Mouse (Mus musculus) CH12F3 (cell line): ENCODE measurements around the gene Eri3.

Experiments
- in situ Hi-C: fragments of 300-500 bp; cut with MboI; formaldehyde crosslinking; loops from 2 replicates; pipeline ENCODE4 v1.14.3; 2020; ENCODE audit warnings: low sequenced_read_pairs

The Eri3 gene

DNA sequence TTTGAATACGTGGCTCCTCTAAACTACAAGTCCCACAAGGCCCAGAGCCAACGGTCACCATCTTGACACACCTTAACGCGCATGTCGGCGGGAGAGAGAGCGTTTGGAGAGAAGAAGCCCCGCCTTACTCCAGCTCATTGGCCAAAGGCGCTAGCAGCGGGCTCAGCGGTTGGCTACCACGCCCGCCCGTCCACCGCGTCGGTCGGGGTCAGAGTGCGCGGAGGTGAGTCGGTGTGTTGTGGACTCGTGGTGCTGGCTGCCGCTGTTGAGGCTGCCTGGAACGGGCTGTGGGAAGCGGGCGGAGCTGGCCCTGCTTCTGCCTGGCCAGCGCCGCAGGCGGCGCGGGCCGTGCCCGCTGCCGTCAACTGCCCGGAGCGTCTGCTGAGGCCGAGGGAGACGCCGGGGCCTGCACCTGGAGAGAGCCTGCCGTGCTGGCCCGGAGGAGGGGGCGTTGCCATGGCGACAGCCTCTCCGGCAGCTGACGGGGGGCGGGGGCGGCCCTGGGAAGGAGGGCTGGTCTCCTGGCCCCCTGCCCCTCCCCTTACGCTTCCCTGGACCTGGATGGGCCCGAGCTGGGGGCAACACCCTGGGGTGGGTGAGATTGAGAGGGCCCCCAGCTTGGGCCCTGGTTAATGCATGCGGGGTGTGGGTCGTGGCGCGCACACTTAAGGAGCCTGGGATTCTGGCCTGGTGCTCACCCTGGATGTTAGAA is at the start of gene Eri3:
TSS of gene Eri3 (plus strand) at position 226 of the 712 bp plus-strand sequence.
- in situ Hi-C loops: no loop called here

DNA sequence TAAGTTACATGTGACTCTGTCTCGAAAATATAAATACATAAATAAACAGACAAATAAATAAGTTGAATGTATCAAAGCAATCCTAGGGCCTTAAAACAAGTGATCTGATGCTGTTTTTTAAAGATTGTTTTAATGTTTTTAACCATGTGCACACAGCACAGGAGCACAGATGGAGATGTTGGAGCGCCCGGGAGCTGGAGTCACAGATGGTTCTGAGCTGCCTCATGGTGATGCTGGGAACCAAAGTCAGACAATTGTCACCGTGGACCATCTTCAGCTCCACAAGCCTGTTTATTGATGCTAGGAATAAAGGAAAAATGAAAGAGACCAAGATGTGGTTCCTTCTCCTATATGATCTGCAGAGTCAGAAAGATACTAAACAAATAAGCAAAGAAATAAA is 31.9 kb upstream of the Eri3 start:
- in situ Hi-C loops: loop anchor here (25.0 kb wide), 1 partner anchor 106 kb away; no protein-coding TSS in a partner anchor

DNA sequence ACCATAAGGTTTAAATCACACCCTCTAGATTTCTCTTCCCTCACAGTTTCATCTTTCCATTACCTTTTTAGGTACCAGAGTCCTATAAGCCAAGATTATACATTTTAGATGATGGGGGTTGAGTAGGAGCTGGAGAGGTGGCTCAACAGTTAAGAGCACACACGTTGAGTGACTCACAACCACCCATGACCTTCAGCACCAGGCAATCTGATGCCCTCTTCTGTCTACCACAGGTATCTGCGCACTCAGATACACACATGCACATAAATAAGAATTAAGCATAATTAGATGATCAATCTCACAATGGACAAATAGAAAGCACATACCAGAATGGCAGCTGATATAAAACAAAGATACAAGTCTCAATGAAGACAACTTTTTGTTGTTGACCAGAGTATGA is 28.8 kb upstream of the Eri3 start:
- in situ Hi-C loops: loop anchor here (10.0 to 25.0 kb wide), 2 partner anchors 109 to 187 kb away; no protein-coding TSS in a partner anchor

DNA sequence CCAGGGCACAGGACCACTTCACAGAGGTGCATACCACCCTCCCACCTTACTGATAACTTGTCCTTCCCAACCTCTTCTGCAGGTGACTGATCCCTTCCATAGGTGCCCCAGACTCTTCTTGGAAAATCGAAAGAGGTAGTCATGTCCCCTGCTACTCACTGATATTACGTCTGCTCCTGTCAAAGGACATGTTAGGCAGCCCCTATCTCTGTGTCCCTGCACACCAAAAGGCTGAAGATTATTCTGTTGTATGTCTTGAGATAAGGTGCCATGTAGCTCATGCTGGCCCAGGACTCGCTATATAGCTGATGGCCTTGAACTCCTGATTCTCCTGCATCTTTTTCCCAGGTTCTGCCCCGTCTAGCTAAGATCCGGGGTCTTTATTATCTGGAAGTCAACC is 24.2 kb upstream of the Eri3 start:
- in situ Hi-C loops: loop anchor here (10.0 kb wide), 1 partner anchor 191 kb away; no protein-coding TSS in a partner anchor

DNA sequence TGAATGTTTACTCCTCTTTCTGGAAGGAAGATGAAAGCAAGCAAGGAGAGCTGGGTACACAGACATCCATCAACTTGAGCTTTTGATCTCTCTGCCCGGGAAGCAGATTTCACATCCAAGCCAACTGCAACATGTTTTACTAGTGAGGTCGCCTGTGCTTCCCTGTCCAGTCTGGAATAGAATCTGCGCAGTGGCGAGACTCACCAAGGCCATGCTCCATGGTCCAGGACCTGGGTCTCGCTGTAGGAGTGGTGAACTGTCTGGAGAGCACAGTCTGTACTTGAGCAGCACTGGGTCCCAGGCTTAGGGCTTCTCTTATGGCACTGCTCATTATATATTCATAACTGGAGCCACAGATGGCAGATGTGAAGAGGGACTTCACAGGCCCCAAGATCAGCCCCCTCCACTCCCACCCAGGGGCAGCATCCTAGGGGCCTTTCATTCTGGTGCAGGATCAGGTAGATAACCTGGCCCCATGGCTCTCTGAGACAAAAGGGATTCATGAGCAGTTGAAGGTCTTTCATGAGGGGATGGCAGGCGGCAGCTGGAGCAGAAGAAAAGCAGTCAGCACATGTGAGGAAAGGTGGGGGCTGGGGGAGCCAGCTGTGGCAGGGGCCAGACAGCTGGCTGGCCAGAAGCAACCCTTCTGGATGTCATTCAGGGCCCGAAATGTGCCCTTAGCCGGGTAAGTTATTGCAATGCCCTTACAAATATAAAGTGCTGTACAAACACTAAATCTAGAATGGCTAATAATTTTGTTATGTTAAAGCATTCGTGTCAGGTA is 22.9 kb upstream of the Eri3 start:
- in situ Hi-C loops: loop anchor here (10.0 kb wide), 1 partner anchor 193 kb away; no protein-coding TSS in a partner anchor

DNA sequence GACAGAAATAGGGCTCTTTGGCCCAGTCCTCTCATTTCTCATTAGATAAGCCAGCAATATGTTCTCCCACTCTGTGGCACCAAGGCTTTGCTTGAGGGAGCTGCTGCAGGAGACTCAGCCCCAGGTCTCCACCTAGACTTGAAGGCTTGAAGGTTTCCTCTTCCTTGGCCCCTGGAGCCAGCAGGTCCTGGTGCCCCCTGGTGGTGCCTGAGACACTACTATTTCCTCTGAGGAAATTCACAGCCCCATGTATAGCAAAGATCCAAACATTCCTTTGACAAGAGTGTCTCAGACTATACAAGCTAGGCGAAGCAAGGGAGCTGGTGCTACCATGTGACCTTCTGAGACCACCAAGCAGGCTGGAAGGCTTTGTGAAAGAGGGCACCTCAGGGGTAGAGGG is 22.2 kb upstream of the Eri3 start:
- in situ Hi-C loops: loop anchor here (10.0 kb wide), 1 partner anchor 193 kb away; no protein-coding TSS in a partner anchor

DNA sequence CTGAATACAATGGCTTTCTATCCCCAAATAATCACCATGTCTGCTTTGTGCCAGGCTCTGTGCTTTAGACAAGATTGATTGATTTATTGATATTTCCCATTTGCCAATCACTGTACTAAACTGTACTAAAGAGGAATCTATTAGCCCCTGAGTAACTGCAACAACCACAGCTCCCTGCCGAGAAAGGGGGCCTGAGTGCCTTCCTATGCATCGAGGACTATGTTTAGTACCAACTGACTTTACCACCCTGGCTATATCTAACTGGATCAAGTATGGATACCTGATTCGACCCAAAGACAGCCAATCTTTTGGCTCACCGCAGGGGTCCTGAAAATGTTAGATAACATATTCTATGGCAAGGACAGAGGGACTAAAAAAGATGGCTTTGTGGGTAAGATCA is 20.3 kb upstream of the Eri3 start:
- in situ Hi-C loops: loop anchor here (10.0 kb wide), 1 partner anchor 195 kb away; no protein-coding TSS in a partner anchor

DNA sequence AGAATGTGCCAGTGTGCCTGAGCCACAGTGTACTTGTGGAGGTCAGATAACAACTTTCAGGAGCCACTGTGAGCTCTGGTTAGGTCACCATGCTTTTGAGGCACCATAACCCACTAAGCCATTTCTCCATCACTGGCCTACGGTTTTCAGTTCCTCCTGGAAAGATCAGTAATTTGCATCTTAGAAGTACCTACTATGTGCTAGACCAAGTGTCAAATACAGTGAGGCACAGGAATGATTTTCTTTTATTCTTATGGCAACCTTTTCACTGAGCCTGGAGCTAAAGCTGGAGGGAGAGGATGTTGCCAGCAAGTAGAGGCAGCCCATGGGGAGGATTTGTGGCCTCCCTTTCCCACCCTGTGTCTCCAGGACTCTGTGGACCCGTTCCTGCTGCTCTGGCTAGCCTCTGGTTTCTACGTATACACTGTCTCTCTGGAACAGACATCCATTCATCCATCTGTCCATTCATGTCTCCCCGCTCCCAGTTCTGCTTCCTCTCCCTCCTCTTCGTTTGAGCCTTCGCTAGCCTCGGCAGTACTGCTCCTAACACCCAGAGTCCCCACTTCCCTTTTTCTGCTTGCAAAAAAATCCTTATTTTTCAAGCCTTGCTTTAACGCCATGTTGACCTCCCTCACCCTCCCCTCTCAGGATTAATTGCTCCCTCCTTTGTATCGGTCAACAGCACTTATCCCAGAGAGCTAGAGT is 14.5 kb upstream of the Eri3 start:
- in situ Hi-C loops: no loop called here

DNA sequence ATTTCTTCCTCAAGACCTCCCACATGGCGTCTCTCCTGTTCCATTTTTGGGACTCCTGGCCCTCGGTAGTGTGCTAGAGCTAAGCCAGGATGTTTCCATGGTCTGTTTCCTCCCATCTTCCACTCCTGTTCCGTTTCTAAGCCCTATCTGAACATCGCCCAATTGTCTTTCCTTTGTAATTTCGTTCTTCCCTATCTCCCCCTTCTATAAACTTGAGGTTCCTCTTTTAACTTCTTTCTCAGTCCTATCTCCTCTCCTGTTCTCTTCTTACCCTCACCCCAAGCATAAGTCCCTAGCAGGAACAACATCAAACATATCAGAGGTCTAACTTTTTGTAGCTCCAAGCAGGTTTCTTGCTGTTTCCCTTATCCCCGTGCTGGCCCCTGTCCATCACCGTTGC is 13.2 kb upstream of the Eri3 start:
- in situ Hi-C loops: no loop called here

DNA sequence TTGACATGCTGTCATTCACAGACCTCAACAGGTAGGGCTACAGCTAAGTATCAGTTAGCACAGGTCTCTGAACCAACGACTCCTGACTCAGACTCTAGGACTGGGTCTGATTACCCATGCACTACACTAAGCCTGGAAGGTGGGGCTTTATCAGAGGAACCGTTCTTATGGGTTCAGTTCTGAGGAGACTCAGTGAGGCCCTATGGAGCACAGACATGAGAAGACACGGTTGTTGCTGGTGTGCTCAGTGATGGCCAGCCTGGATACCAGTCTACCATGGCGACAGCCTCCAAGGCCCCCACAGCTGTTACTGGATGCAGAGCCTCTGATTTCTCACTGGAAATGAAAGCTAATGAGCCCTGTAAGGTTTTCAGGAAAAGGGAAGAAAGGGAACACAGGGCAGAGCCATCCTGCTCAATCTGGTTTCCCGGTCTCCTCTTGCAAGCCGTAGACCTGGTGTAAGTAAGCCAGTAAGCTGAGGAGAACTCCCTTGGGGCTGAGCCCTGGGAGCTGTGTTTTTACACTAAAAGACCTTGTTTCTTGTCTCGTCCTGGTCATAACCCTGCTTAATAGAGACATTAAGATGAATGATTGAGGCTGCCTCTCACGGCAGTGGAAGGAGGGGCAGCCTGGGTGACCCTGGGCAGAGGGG is 10.7 kb upstream of the Eri3 start:
- in situ Hi-C loops: no loop called here

DNA sequence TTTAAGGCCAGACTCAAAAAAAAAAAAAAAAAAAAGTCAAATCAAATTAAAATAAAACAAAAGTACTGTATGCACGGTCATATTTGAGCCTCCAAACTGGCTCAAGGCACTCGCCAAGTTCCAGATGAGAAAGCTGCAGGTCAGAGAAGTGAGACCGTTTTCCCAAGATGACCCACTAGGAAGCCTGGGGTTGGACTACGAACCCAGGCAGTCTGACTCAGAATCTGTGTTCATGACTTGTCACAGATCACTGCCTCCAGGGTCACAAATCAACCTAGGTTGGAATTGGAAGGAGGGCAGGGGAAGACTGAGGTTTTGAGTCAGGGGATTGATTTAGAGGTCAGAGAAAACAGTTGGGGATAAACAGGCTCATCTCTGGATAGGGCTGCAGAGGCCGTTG is 9.6 kb upstream of the Eri3 start:
- in situ Hi-C loops: no loop called here

DNA sequence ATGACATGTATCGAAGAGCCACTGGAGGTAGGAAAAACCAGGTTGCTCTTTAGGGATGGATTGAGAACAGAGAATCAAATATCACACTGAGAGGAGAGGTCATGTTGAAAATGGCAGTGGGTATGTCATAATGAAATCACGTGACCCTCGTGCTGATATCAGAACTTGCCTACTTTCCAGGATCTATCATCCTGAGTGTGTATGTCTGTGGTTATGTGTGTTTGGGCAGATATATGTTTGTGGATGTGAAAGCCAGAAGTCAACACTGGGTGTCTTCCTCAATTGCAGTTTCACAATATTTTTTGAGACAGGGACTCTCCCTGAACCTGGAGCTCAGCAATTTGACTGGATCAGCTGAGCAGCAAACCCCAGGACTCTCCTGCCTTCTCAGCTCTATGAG is 4.7 kb upstream of the Eri3 start:
- in situ Hi-C loops: no loop called here

DNA sequence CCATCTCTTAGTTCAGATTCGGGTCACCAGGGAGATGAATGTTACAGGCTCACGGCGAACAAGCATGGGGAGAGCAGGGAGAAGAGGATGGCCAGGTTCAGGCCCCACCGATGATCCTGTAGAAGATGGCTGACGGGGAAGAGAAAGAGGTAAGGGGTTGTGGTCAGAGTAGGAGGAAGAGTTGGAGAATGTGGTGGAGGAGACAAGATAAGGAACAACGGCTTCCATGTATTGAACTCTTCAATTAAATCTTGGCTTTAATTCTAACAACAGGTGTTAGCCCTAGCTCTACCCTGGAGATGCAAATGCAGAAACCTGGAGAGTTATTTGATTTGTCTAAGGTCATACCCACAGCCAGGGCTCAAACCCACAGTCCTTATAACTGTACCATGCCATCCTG is 3.5 kb upstream of the Eri3 start:
- in situ Hi-C loops: no loop called here

DNA sequence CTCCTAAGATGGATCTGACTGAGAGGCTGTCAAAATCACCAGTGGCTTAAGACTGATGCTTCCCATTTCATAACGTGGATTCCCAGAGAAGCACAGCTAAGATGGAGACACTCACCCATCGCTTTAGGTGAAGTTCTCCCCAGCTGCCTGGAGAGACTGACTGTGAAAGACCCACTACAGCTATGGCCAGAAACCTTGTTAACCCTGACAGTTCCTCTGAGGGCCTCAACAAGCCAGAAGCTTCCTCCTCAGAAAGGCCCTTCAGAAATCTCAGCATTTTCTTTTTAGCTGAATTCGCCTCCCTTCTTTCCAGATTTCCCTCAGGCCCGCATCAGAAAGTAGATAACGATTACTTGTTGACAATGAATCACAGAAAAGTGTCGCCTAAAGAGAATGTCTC is 589 bp upstream of the Eri3 start:
- in situ Hi-C loops: no loop called here

DNA sequence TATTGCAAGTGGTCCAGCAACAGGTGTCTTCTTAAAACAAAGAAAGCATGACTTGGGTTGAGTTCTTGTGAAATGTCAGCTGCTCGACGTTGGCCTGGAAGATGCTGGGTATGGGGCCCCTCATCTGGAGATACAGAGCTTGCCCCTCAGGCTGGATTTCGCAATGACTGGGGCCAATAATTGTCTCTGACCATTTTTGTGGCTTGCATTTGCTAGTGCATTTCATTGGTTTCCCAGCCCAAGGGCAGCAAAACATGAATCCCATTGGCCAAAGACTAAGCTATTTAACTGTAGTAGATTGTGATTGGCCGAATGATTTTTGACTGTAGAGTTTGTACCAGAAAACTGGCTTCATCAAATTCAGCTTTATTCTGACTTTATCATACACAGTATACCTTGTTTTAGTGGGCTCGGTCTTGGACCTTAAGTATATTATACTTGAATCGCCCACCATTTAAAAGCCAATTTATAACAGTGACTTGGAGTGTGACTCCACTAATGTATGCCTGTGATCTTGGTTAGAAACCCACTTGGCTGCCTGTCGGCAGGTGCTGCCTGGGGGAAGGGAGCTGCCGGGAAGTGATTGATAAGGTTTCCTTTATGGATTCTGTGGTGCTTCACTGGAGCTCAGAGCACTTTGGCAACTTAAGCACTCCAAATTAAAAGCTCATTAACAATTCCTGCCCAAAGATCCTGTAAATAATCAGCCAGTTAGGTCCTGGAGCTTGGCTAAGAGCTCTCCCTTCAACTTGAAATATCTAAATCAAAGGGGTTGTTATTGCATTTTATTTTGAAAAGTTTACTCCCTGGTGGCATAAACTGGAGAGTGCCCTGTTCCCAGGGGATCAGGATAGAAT is 1.2 kb downstream of the Eri3 start:
- in situ Hi-C loops: no loop called here

DNA sequence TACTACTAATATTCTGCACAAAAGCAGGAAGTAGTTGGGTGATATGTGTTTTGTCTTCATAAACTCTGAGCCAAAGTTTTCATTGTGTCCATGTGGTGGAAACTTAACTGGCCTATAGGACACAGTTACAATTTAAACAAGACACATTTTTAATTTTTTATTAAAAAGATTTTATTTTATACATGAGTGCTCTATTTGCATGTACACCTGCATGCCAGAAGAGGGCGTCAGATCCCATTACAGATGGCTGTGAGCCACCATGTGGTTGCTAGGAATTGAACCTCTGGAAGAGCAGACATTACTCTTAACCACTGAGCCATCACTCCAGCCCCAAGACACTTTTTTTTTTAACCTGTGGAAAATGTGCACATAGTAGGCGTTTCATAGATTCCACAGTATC is 5.3 kb downstream of the Eri3 start:
- in situ Hi-C loops: no loop called here

DNA sequence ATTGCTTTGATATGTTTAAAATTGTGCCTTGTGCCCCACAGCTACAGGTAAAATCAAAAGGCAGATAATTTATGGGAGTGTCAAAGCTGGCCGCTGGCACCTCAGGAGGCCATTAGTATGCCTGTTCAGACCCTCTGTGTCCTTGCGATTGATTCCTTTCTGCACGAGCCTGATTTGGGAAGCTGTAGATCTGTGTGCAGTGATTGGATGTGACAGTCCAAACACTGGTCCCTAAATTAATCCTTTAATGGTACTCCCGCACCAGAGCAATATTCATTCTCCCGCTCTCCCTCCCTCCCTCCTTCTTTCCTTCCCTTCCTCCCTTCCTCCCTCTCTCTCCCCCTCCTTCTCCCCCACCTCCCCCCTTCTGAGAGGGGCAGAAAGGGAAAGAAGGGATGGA is 6.2 kb downstream of the Eri3 start:
- in situ Hi-C loops: no loop called here

DNA sequence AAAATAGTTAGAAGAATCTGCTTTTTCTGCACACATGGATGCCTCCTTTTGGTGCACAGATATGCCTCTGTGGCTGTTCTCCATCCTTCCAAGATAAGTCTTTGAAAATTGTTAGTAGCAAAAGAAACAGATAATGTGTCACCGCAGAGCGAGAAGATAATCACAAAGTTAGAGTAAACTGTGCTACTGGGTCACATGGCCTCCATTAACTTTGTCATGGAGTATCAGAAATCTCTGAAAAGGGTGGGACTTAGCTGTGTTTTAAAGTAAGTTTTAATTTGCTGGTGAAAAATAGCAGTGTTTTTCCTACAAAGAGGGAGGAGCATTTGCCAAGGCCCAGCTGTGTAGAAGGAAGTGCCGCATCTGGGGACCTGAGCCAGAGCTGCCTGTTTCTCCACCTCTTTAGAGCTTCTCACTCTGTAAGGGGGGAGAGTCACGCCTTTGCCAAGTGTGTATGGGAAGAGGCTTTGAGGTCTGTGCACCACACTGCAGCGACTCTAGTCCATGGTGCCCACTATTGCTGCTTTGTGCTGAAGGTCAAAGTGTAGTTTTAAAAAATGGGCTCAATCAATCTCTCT is 7.0 kb downstream of the Eri3 start:
- in situ Hi-C loops: no loop called here

DNA sequence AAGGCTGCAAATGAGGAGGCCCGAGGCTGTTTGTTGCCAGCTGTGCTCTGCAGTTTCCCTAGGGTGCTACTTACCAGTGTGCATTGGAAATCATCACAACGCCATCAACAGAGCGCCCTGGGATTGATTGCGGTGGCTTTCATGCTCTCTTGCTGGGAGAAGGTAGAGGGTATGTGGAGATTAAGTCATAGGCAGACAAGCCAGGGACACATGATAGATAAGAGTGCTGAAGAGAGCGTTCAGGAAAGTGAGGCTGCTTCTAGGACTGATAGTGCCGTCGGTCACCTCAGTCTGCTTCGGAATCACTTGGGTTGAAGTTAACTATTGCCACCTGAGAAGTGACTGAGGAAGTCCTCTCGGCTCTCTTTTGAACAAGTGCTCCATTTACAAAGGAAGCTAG is 13.8 kb downstream of the Eri3 start:
- in situ Hi-C loops: no loop called here

DNA sequence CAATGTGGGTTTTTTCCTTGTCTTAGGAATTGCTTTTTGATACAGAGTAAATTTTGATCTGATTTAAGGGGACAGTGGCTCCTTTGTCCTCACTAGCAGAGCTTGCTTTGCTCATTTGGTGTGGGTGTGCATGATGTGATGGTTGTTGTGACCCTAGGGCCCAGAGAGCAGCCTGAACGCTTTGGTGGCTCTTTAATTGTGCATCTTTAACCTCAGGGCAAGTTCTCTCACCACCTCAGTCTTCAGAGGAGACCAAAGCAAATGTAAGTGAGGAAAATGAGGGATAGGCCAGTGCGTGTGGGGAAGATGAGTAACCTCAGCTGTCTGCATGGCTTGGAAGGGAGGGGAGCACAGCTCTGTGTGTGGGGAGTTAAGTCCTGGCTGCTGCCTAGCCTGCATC is 18.7 kb downstream of the Eri3 start:
- in situ Hi-C loops: no loop called here
